Mouse (Mus musculus) embryonic fibroblast, embryonic 13.5 days (primary cell): Measurements from ENCODE around the gene Slc15a1.

Experiments
- CTCF ChIP-seq: IDR thresholded peaks from 2 replicates; pipeline ENCODE4 v1.5.1; 2011; ENCODE audit warnings: mild to moderate bottlenecking, control low read depth, low read length, moderate library complexity, borderline replicate concordance; ENCODE audit not compliant: insufficient read depth
- POLR2A ChIP-seq: IDR thresholded peaks from 2 replicates; pipeline ENCODE4 v1.6.1; 2011; ENCODE audit warnings: low read depth, mild to moderate bottlenecking, control low read depth, low read length, moderate library complexity

GRCm38 (mm10) chr14:121492328-121492727, 12.7 kb downstream of the Slc15a1 start:
- TF ChIP-seq CTCF (no peak), POLR2A (no peak)
